Mouse (Mus musculus): Measurements from ENCODE around the gene Rbpjl. TPM values are rescaled to one million over a fixed set of nuclear protein-coding genes. Genes with fewer than 3 reads are reported as not detected.

Rbpjl gene
- polyA plus RNA-seq, 1 experiment from 2014 or later = 0.89 TPM

Small RNAs within 50 kb of the gene (microRNA-seq; reads per million reads assigned to microRNA genes)
- not detected for gene Mir7678

Other genes starting within 250 kb of the Rbpjl start
- gene Kcns1, start 232.0 kb upstream of the Rbpjl start, polyA plus RNA-seq (2015; fragmentation: Nextera tagmentation; extraction: Ambion mirVana) = not detected in 2 replicates
- gene Wfdc5, start 220.4 kb upstream of the Rbpjl start, polyA plus RNA-seq (2015; fragmentation: Nextera tagmentation; extraction: Ambion mirVana) = not detected in 2 replicates
- gene Wfdc12, start 212.5 kb upstream of the Rbpjl start, polyA plus RNA-seq (2015; fragmentation: Nextera tagmentation; extraction: Ambion mirVana) = not detected in 2 replicates
- gene Wfdc15a, start 203.0 kb upstream of the Rbpjl start, polyA plus RNA-seq (2015; fragmentation: Nextera tagmentation; extraction: Ambion mirVana) = not detected in 2 replicates
- gene Wfdc15b, start 181.5 kb upstream of the Rbpjl start, polyA plus RNA-seq (2015; fragmentation: Nextera tagmentation; extraction: Ambion mirVana) = 0.45 TPM in 1 of 2 replicates, not detected in the other
- gene Svs2, start 164.7 kb upstream of the Rbpjl start, polyA plus RNA-seq (2015; fragmentation: Nextera tagmentation; extraction: Ambion mirVana) = not detected in 2 replicates
- not detected in 2 replicates for gene Svs3b, start 146.5 kb upstream of the Rbpjl start, polyA plus RNA-seq (2015; fragmentation: Nextera tagmentation; extraction: Ambion mirVana)
- gene Svs4, start 124.7 kb upstream of the Rbpjl start, polyA plus RNA-seq (2015; fragmentation: Nextera tagmentation; extraction: Ambion mirVana) = not detected in 2 replicates
- gene Svs3a, start 113.9 kb upstream of the Rbpjl start, polyA plus RNA-seq (2015; fragmentation: Nextera tagmentation; extraction: Ambion mirVana) = not detected in 2 replicates
- gene Svs6, start 86.4 kb upstream of the Rbpjl start, polyA plus RNA-seq (2015; fragmentation: Nextera tagmentation; extraction: Ambion mirVana) = not detected in 2 replicates
- not detected in 2 replicates for gene Svs5, start 70.4 kb upstream of the Rbpjl start, polyA plus RNA-seq (2015; fragmentation: Nextera tagmentation; extraction: Ambion mirVana)
- gene Slpi, start 14.0 kb upstream of the Rbpjl start, polyA plus RNA-seq (2015; fragmentation: Nextera tagmentation; extraction: Ambion mirVana) = 22.6 and 26.6 TPM in 2 replicates
- gene Matn4, start 2.0 kb downstream of the Rbpjl start, polyA plus RNA-seq (2015; fragmentation: Nextera tagmentation; extraction: Ambion mirVana) = 0.09 and 0.12 TPM in 2 replicates
- 70.1 and 72.5 TPM in 2 replicates for gene Sdc4, start 40.7 kb downstream of the Rbpjl start, polyA plus RNA-seq (2015; fragmentation: Nextera tagmentation; extraction: Ambion mirVana)
- 24.5 and 24.8 TPM in 2 replicates for gene Sys1, start 53.8 kb downstream of the Rbpjl start, polyA plus RNA-seq (2015; fragmentation: Nextera tagmentation; extraction: Ambion mirVana)
- gene Gm20458, start 57.8 kb downstream of the Rbpjl start, polyA plus RNA-seq (2015; fragmentation: Nextera tagmentation; extraction: Ambion mirVana) = 4.6 and 5.6 TPM in 2 replicates
- not detected in 2 replicates for gene Trp53tg5, start 70.6 kb downstream of the Rbpjl start, polyA plus RNA-seq (2015; fragmentation: Nextera tagmentation; extraction: Ambion mirVana)
- 1.5 and 2.7 TPM in 2 replicates for gene Dbndd2, start 83.0 kb downstream of the Rbpjl start, polyA plus RNA-seq (2015; fragmentation: Nextera tagmentation; extraction: Ambion mirVana)
- gene Pigt, start 94.4 kb downstream of the Rbpjl start, polyA plus RNA-seq (2015; fragmentation: Nextera tagmentation; extraction: Ambion mirVana) = 20.8 and 24.0 TPM in 2 replicates
- gene Wfdc2, start 159.3 kb downstream of the Rbpjl start, polyA plus RNA-seq (2015; fragmentation: Nextera tagmentation; extraction: Ambion mirVana) = 0.76 and 1.7 TPM in 2 replicates
- not detected in 2 replicates for gene Spint3, start 170.3 kb downstream of the Rbpjl start, polyA plus RNA-seq (2015; fragmentation: Nextera tagmentation; extraction: Ambion mirVana)
- gene Wfdc6a, start 182.3 kb downstream of the Rbpjl start, polyA plus RNA-seq (2015; fragmentation: Nextera tagmentation; extraction: Ambion mirVana) = 0.21 TPM in 1 of 2 replicates, not detected in the other
- gene Eppin, start 190.5 kb downstream of the Rbpjl start, polyA plus RNA-seq (2015; fragmentation: Nextera tagmentation; extraction: Ambion mirVana) = not detected in 2 replicates
- gene Wfdc6b, start 210.4 kb downstream of the Rbpjl start, polyA plus RNA-seq (2015; fragmentation: Nextera tagmentation; extraction: Ambion mirVana) = not detected in 2 replicates
- not detected in 2 replicates for gene Wfdc8, start 210.5 kb downstream of the Rbpjl start, polyA plus RNA-seq (2015; fragmentation: Nextera tagmentation; extraction: Ambion mirVana)
- not detected in 2 replicates for gene Wfdc16, start 235.7 kb downstream of the Rbpjl start, polyA plus RNA-seq (2015; fragmentation: Nextera tagmentation; extraction: Ambion mirVana)